Mouse (Mus musculus) monocyte, adult 2 months (primary cell): Measurements from ENCODE around the gene Vwa5b1.

Experiments
- DNase-seq, 2 experiments: peaks; one replicate each; pipeline ENCODE4 v3.0.0; 2022; ENCODE audit warnings: low spot score in 2 of 2, low read depth in 1 of 2

Gene Vwa5b1

GRCm38 (mm10) chr4:138635428-138636145, at the start of gene Vwa5b1:
Gene Vwa5b1, minus strand, starts transcription at chr4:138635884.
- DNase-seq, result no peak

GRCm38 (mm10) chr4:138682760-138683159, 47.1 kb upstream of the Vwa5b1 start:
- no peak for DNase-seq

- DNase-seq, result no peak
These were observed 44.4 kb upstream of the Vwa5b1 start for GRCm38 (mm10) chr4:138680124-138680523.

- DNase-seq, result no peak
These were observed 41.9 kb upstream of the Vwa5b1 start for GRCm38 (mm10) chr4:138677579-138677978.

GRCm38 (mm10) chr4:138676480-138676879, 40.8 kb upstream of the Vwa5b1 start:
- no peak for DNase-seq

GRCm38 (mm10) chr4:138672160-138672559, 36.5 kb upstream of the Vwa5b1 start:
- no peak for DNase-seq

- no peak for DNase-seq
These were observed 34.6 kb upstream of the Vwa5b1 start for GRCm38 (mm10) chr4:138670093-138670889.

DNA sequence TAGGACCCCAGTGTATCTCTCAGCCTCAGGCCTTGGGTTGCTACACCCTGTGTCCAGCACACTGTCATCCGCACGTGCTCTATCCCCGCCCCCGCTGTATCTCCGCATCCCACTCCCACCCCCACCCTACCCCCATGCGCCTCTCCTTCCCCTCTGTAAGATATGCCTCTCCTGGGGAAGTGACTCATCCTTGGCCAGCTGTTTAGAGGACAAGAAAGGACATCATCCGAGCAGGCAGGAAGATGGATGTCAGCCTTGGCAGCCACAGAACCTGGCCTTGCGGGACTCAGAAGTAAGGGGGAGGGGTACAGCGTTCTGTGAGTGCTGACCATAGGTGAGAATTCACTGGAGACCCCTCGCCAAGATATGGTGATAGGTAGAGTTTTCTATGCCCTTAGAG, 30.8 kb upstream of the Vwa5b1 start:
- DNase-seq, result no peak

DNA sequence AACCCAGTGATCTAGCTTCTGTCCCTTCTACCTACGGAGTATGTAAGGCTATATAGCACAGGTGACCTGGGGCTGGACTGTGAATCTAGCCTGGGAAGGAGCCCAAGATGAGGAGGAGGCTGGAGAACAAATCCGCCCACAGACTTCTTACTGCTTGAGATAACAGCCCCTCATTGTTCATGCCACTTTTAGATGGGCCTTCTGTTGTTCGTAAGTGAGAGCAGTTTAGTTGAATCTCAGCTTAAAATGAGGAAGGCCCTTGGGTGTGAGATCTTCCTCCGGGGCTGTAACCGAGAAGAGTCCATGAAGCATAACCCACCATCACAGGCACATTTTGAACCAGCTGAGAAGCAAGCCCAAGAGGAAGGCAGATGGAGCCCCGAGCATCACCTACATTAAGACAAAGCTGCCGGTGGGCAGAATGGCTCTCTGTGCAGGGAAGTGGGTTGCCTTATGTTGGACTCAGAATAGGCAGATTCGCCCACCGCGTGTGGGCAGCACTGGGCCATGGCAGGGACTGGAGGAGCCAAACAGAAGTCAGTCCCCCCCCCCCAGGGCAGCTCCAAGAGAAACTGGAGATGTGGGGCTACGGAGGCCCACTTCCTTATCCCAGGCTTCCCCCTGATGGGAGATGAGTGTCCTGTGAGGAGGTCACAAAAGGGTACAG, 24.4 kb upstream of the Vwa5b1 start:
- no peak for DNase-seq

DNA sequence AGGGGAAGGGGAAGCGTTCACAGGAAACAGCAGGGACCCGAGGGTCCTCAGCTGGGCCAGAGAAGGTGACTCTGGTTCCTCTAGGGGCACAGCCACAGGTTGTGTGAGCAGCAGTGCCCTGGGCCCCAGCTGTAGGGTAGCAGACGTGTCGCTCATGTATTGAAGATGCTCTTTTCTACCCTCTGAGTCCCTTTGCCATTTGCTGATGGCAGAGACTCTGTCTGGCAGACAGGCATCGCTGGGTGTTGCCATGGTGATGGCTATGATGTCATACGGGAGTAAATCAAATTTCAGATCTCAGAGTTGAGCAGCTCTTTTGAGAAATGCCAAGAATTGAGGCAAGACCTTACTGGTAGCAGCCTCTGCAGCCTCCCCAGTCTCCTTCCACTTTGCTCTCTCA, 17.4 kb upstream of the Vwa5b1 start:
- no peak for DNase-seq

DNA sequence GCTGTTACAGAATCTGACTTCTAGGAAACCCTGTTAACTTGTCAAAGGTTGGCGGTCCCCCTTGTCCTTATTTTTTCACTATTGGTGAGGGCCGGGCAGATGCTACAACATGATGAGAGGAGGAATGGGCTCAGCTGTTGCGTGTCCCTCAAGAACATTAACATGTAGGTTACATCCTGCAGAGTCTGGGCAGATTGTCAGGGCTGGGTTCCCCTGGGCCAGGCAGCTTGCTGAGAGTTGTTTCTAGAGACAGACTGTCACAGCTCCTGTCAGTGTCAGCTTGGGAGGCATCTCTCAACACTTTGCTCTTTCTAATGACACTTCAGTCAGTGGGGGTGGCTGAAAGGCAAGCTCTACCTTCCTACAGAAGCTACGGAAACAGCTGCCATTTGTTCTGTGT, 16.2 kb upstream of the Vwa5b1 start:
- no peak for DNase-seq

GRCm38 (mm10) chr4:138648096-138648635, 12.5 kb upstream of the Vwa5b1 start:
- DNase-seq, result no peak

DNA sequence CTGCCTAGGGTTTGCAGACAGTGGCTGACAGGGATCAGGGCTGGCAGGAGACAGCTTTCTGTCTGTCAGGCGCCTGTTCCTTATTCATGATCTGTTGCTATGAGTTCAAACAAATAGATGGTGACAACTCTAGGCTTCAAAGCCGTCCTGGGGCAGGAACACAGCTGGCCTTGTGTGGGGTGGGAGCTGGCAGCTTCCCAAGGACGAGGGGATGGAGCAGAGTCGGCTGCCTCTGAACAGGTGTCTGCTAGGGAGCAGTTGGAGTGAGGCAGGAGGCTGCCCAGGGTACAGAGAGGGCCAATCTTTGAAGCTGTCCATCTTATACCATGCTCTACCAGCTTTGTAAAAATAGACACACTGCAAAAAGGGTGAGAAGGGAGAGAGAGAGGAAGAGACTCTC, 6.6 kb upstream of the Vwa5b1 start:
- no peak for DNase-seq

- no peak for DNase-seq
These were observed 445 bp upstream of the Vwa5b1 start for GRCm38 (mm10) chr4:138636146-138636511.

- DNase-seq, result no peak
These were observed 7.4 kb downstream of the Vwa5b1 start for GRCm38 (mm10) chr4:138628256-138628655.

DNA sequence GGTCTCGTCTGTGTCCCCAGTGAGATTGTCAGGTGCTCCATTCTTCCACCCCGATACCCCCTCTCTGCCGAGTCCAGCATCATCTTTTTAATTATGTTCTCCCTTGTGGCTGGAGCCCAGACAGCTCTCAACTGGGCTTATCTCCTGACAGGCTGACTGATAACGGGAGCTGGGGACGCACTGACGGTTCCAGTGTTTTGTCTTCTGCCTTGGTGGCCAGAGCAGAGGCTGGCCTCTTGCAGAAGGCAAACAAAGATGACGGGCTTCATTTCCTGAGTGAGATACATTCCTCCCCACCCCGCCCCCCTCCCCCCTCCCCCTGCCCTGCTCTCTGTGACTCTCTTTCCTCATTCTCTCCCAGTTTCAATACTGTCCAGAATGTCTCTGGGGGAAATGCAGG, 21.2 kb downstream of the Vwa5b1 start:
- no peak for DNase-seq

DNA sequence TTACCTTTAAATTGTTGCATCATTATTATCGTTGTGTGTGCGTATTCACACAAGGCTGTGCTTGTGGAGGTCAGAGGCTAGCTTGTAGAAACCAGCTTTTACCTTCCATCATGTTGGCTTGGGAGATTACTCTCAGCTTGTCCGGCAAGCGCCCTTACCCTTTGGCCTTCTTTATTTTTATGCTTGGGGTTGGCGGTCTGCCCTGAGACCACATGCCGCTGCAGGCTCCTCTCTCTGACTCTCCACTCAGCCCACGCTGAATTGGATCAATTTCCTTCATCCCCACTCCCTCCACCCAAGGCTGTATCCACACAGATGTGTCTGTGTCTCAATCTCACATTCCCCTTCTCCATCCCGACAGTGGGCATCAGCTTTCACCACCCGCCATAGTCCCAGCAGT, 33.8 kb downstream of the Vwa5b1 start:
- no peak for DNase-seq

DNA sequence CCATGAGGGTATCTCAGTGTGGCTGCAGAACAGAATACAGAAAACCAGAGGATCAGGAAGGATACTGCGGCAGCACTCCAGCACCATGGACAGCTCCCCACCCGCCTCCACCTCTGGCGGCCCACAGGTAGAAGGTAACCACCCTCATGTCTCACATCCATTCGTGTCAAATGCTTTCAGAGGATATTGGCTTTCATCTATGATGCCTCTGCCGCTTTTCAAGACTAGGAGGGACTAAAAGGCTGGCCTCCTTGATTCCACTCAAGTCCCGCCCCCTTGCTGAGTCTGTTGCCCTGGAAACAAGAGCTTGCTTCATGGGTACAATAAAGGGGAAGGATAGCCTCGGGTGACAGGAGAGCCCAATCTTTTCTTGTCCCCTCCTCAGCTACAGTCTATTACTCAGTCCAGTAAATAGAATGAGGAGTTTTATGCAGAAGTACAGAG, 37.8 kb downstream of the Vwa5b1 start:
- DNase-seq, result no peak

DNA sequence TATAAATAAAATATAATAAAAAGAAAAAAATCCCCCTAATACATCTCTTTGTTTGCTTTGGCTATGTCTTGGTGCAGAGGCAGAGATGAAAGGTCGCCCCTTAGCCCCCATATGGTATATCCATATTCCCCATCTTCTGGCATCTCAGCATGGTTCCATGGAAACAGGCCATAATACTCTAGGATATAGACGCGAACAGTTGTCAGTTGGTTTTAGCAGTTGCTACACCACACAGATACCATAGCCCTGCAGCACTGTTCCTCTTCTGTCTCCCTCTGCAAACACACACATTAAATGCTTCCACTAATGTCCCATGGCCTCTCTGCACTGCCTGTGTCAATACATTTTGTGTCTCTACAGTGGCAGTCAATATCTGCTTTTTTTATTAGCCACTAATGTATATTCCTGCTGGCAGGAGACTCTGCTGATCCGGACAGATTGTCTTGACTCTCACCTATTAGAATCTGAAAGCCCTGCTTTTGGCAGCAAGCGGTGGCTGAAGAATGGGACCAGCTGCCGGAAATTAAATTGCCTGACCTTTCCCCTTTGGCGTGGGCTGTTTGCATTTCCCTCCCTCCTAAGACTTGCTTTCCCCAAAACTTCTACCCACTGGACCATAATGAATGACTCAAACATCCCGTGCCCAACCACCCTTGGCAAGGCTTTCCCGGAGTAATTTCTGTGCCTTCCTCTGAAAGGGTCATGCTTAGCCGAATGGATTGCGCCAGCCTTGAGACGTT, 39.1 kb downstream of the Vwa5b1 start:
- no peak for DNase-seq

DNA sequence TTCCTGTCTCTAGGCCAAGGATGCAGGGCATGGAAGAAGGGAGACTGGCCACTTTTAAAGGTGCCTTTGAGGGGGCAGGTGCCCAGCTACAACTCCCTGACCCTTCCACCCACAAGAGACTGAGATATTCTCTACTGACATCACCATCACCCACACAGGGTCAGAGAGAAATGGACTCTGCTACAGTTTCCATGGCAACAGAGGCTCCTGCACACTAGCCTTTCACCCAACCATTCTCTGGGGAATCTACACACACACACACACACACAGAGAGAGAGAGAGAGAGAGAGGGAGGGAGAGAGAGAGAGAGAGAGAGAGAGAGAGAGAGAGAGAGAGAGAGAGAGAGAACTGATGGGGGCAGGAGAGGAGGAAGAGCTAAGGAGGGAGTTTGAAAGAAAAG, 50.7 kb downstream of the Vwa5b1 start:
- DNase-seq, result no peak

GRCm38 (mm10) chr4:138582446-138582845, 53.2 kb downstream of the Vwa5b1 start:
- DNase-seq, result no peak
